Comparison of ENCODE assay signal across 16 mouse cellular contexts in genomic region chr12:35231414-35232321, GRCm38 (mm10).
DNase-seq lines count a peak whose midpoint lies in the region; ATAC-seq and TF ChIP-seq lines count a peak whose summit lies in the region.
"Had no signal": no experiment of that assay in that cellular context is flagged by ENCODE, and none has a peak within 500 bp of the region (broad histone marks: within the 10 kb centered on the region; RNA-seq: fewer than 3 reads in every experiment).

No protein-coding gene starts in this region.

- ATAC-seq in frontal cortex, adult (ENCODE audit: low TSS enrichment): peak; percentile 81
- peak; percentile 68 for ATAC-seq in neural tube, embryonic 12.5 days (ENCODE audit: low FRiP score, low read depth)
- ATAC-seq in hindbrain, postnatal 0 days: 0 out of 2 replicates have a peak, but pooled peaks have one; percentile 27
- ATAC-seq in CD4-positive, CD25-positive, alpha-beta regulatory T cell, adult 4 months: no peak
- ATAC-seq: activated CD4-positive, CD25-positive, alpha-beta regulatory T cell, adult 4 months had no signal

- H3K4me1 ChIP-seq in neural tube, embryonic 12.5 days: no peaks in the 10 kb centered on the region
- H3K4me1 ChIP-seq in hindbrain, postnatal 0 days (ENCODE audit: insufficient read depth, low read length): no peaks in the 10 kb centered on the region
- H3K4me1 ChIP-seq in heart, embryonic 10.5 days: no peaks in the 10 kb centered on the region
- H3K4me1 ChIP-seq: midbrain, embryonic 12.5 days had no signal

- no peak overlapping the region for H3K9ac ChIP-seq in neural tube, embryonic 12.5 days
- H3K9ac ChIP-seq in hindbrain, postnatal 0 days (replicated peaks; ENCODE audit: low read length): no peak overlapping the region
- H3K9ac ChIP-seq: midbrain, embryonic 12.5 days had no signal

- no peak overlapping the region for H3K4me2 ChIP-seq in neural tube, embryonic 12.5 days (replicated peaks)
- H3K4me2 ChIP-seq in hindbrain, postnatal 0 days (ENCODE audit: low read depth, low read length): no peak overlapping the region
- H3K4me2 ChIP-seq: midbrain, embryonic 12.5 days had no signal

- H3K27ac ChIP-seq in neural tube, embryonic 12.5 days: no peak overlapping the region
- H3K27ac ChIP-seq in hindbrain, postnatal 0 days: no peak overlapping the region
- H3K27ac ChIP-seq in heart, embryonic 10.5 days: no peak overlapping the region
- H3K27ac ChIP-seq: midbrain, embryonic 12.5 days had no signal

- DNase-seq in frontal cortex, postnatal 25 days (ENCODE audit: low spot score in 2 of 2): no peak
- no peak for DNase-seq in neural tube, embryonic 10.5 days (ENCODE audit: extremely low spot score, low spot score)
- peak; percentile 10 for DNase-seq in hindbrain, postnatal 0 days (ENCODE audit: low spot score)
- DNase-seq in heart, embryonic 10.5 days (ENCODE audit: low spot score): no peak
- DNase-seq in retina, postnatal 1 day: no peak
- DNase-seq: gastrocnemius, postnatal 14 days; kidney, adult 8-10 months; kidney, postnatal 4 days; lung, postnatal 14 days; spleen, adult 18-20 months; thymus, postnatal 14 days had no signal

- H3K36me3 ChIP-seq in neural tube, embryonic 12.5 days: no peaks in the 10 kb centered on the region
- H3K36me3 ChIP-seq in hindbrain, postnatal 0 days (ENCODE audit: insufficient read depth, low read length): no peaks in the 10 kb centered on the region
- H3K36me3 ChIP-seq in heart, embryonic 10.5 days: no peaks in the 10 kb centered on the region
- H3K36me3 ChIP-seq: midbrain, embryonic 12.5 days had no signal

- H3K27me3 ChIP-seq in neural tube, embryonic 12.5 days (replicated peaks): no peaks in the 10 kb centered on the region
- H3K27me3 ChIP-seq in hindbrain, postnatal 0 days (ENCODE audit: insufficient read depth, low read length): no peaks in the 10 kb centered on the region
- H3K27me3 ChIP-seq in heart, embryonic 10.5 days (ENCODE audit: insufficient read depth, poor library complexity, severe bottlenecking): no peaks in the 10 kb centered on the region
- H3K27me3 ChIP-seq: midbrain, embryonic 12.5 days had no signal

- no peak overlapping the region for H3K4me3 ChIP-seq in neural tube, embryonic 12.5 days
- no peak overlapping the region for H3K4me3 ChIP-seq in hindbrain, postnatal 0 days (ENCODE audit: low read length)
- no peak overlapping the region for H3K4me3 ChIP-seq in heart, embryonic 10.5 days
- H3K4me3 ChIP-seq: midbrain, embryonic 12.5 days had no signal

- no peaks in the 10 kb centered on the region for H3K9me3 ChIP-seq in neural tube, embryonic 12.5 days
- H3K9me3 ChIP-seq in hindbrain, postnatal 0 days (ENCODE audit: low read length): no peaks in the 10 kb centered on the region
- no peaks in the 10 kb centered on the region for H3K9me3 ChIP-seq in heart, embryonic 10.5 days
- H3K9me3 ChIP-seq: midbrain, embryonic 12.5 days had no signal

- TF ChIP-seq CTCF in hindbrain, postnatal 0 days (IDR thresholded peaks at IDR 0.05; ENCODE audit: low read depth): no peak
